Mouse (Mus musculus) midbrain, embryonic 12.5 days (tissue): ENCODE data around the gene Rgs8. TPM values are rescaled to one million over a fixed set of nuclear protein-coding genes. Genes with fewer than 3 reads are reported as not detected.

Experiments used
- ATAC-seq: fragments of 200-750 bp; cut with Nextera tagmentation; 2 replicates; pipeline ENCODE4 v1.8.0; 2017; ENCODE audit warnings: low read depth, moderate TSS enrichment, moderate library complexity; ENCODE audit not compliant: low FRiP score
- H3K27ac ChIP-seq: fragments of 300-500 bp; sonication (generic); replicated peaks from 2 replicates; pipeline ENCODE4 v1.5.1; 2016; ENCODE audit warnings: mild to moderate bottlenecking
- H3K27me3 ChIP-seq: fragments of 300-500 bp; sonication (generic); 2 replicates; pipeline ENCODE4 v1.6.1; 2016; ENCODE audit warnings: mild to moderate bottlenecking
- H3K36me3 ChIP-seq: fragments of 300-500 bp; sonication (generic); 2 replicates; pipeline ENCODE4 v1.6.1; 2016
- H3K4me1 ChIP-seq: fragments of 300-500 bp; sonication (generic); 2 replicates; pipeline ENCODE4 v1.6.1; 2016
- H3K4me2 ChIP-seq: fragments of 300-500 bp; sonication (generic); replicated peaks from 2 replicates; pipeline ENCODE4 v1.6.1; 2016; ENCODE audit warnings: mild to moderate bottlenecking, moderate library complexity
- H3K4me3 ChIP-seq: fragments of 300-500 bp; sonication (generic); 2 replicates; pipeline ENCODE4 v1.5.1; 2016; ENCODE audit warnings: mild to moderate bottlenecking
- H3K9ac ChIP-seq: fragments of 300-500 bp; sonication (generic); replicated peaks from 2 replicates; pipeline ENCODE4 v1.6.1; 2016; ENCODE audit warnings: mild to moderate bottlenecking, moderate library complexity
- H3K9me3 ChIP-seq: fragments of 300-500 bp; sonication (generic); 2 replicates; pipeline ENCODE4 v1.6.1; 2016; ENCODE audit warnings: mild to moderate bottlenecking
- WGBS: fragments of 180-500 bp; shearing (Covaris S2); methylation state at CpG from one replicate; pipeline ENCODE4 v1.1.7; 2016; 5-methylcytosine and 5-hydroxymethylcytosine counted together
- polyA plus RNA-seq: library from polyadenylated mRNA; unstranded; fragments of >200 nt; fragmentation: Nextera tagmentation; extraction: Ambion mirVana; gene quantifications from 2 replicates; pipeline ENCODE4 v1.2.1, GENCODE M21; 2016

Gene Rgs8
- polyA plus RNA-seq, 1 experiment from 2014 or later = 24.5 TPM

DNA sequence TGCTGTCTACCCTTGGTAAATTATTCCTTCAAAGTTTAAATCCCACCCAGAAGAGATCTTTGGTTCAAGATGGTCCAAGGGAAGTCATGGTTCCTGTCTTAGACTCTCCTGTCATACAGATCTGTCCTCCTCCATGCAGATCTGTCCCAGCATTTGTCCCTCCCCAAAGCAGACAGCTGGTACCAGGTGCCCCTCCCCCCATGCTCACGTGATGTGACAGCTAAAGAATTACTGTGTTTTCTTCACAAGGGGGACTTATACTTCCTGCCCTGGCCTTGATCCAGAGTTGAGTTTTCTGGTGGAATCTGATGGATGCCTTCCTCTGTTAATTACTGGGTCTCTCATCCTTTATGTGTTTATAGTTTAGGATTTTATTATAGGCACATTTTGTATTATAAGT lies 95.7 kb downstream of the Rgs8 start:
- WGBS = 5% methylated on average over 1 of the region's 1 CpGs
- peak overlapping the region; percentile 59 for H3K4me2 ChIP-seq
- H3K27ac ChIP-seq = no peak overlapping the region
- no peaks in the 10 kb centered on the region for H3K27me3 ChIP-seq
- H3K36me3 ChIP-seq = peaks cover 9% of the 10 kb centered on the region; the same call in 1 of the 2 replicates
- H3K4me1 ChIP-seq = peaks cover 50% of the 10 kb centered on the region
- ATAC-seq = 0 out of 2 replicates have a peak, but pooled peaks have one; percentile 27
- no peak overlapping the region for H3K4me3 ChIP-seq
- no peak overlapping the region for H3K9ac ChIP-seq
- no peaks in the 10 kb centered on the region for H3K9me3 ChIP-seq

DNA sequence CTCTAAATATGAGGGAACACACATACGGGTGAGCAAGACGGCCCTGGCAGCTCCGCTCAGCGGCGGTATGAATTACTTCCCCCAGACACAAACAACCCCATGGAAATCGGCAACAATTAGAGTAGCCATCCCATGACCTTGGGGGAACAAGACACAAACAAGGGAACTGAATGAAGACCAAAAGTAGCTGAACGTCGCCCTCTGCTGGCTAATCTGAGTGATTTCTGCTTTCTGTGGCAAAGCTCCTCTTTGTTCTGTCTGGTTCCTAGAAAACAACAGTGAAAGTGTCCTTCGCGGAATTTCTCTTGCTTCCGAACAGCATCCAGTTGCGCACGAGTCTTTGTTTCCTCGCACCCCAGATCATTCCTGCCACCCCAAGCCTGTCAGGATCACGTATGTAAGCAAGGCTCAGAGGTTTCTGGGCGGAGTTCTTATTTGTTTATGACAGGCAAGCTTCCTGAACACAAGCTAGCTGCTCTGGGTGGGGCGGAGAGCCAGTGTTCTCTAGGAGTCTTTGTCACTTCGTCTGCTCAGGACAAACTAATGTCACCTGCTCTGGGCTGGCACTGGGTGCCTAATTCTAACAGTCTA lies 96.5 kb downstream of the Rgs8 start, which contains the start of gene Rnasel:
Gene Rnasel, plus strand, starts transcription at position 216 of the 591 bp plus-strand sequence.
- H3K9me3 ChIP-seq = no peaks in the 10 kb centered on the region
- H3K9ac ChIP-seq = peak within 1 kb of the TSS; percentile 64
- H3K27ac ChIP-seq = peak within 1 kb of the TSS; percentile 73
- H3K36me3 ChIP-seq = peaks cover 9% of the 10 kb centered on the region
- ATAC-seq = peak; percentile 68
- 4% methylated on average over 18 of the region's 18 CpGs for WGBS
- peaks cover 42% of the 10 kb centered on the region for H3K4me1 ChIP-seq
- H3K4me3 ChIP-seq = peak within 1 kb of the TSS; percentile 45
- peak within 1 kb of the TSS; percentile 59 for H3K4me2 ChIP-seq
- H3K27me3 ChIP-seq = no peaks in the 10 kb centered on the region

Other genes with a start within 250 kb of the Rgs8 start
- 0.17 and 0.22 TPM in 2 replicates for gene Shcbp1l, start 227.9 kb upstream of the Rgs8 start, polyA plus RNA-seq
- gene Dhx9, start 165.4 kb upstream of the Rgs8 start, polyA plus RNA-seq = 50.3 and 53.9 TPM in 2 replicates
- 16.3 and 16.7 TPM in 2 replicates for gene Npl, start 103.0 kb upstream of the Rgs8 start, polyA plus RNA-seq
- 46.3 and 53.3 TPM in 2 replicates for gene Rgs16, start 87.3 kb downstream of the Rgs8 start, polyA plus RNA-seq
- gene Rnasel, start 96.4 kb downstream of the Rgs8 start, polyA plus RNA-seq = 42.1 and 42.9 TPM in 2 replicates
- gene Rgsl1, start 191.1 kb downstream of the Rgs8 start, polyA plus RNA-seq = not detected in 2 replicates
- gene Teddm1b, start 221.3 kb downstream of the Rgs8 start, polyA plus RNA-seq = 1.8 and 2.7 TPM in 2 replicates
- not detected in 2 replicates for gene Teddm1a, start 238.7 kb downstream of the Rgs8 start, polyA plus RNA-seq
- 110 and 119 TPM in 2 replicates for gene Glul, start 246.9 kb downstream of the Rgs8 start, polyA plus RNA-seq
- gene Teddm2, start 247.2 kb downstream of the Rgs8 start, polyA plus RNA-seq = 0.65 and 0.86 TPM in 2 replicates